Mouse (Mus musculus) myocyte (in vitro differentiated cells): ENCODE results near the gene Ifna1.

ENCODE experiments used
- CEBPB ChIP-seq: IDR thresholded peaks from 2 replicates; pipeline ENCODE4 v1.6.1; 2011; ENCODE audit warnings: mild to moderate bottlenecking, moderate library complexity; ENCODE audit not compliant: poor library complexity, insufficient read depth, severe bottlenecking
- E2F4 ChIP-seq: IDR thresholded peaks from one replicate; pipeline ENCODE4 v1.6.1; 2011; ENCODE audit warnings: mild to moderate bottlenecking, control low read depth, moderate library complexity; ENCODE audit not compliant: insufficient read depth
- MYOD1 ChIP-seq, 3 experiments: IDR thresholded peaks; one replicate each; pipeline ENCODE4 v1.6.1; 2011; ENCODE audit warnings: control low read depth in 2 of 3, low read depth in 2 of 3, mild to moderate bottlenecking in 2 of 3, moderate library complexity in 1 of 3; ENCODE audit not compliant: insufficient read length in 2 of 3, control insufficient read depth in 1 of 3

DNA sequence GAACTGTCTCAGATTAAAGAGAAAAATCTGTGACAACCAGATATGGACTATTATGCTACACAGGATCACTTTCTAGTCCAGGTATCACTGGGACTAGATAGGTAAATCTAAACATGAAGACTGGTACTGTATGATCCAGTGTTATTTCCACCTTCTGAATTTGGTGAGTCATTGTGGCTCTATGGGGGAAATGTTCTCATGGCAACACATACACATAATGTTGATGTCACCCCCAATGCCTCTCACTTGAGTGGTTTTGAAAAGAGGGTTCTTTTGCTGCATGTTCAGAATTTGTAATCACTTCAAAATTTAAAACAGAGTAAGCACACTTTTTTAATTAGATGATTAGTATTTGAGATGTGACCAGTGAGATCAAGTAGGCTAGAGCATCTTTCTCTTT lies 38.3 kb downstream of the Ifna1 start:
- TF ChIP-seq E2F4 (no peak), CEBPB (no peak), MYOD1 (IDR thresholded peaks at IDR 0.05; ENCODE audit: control insufficient read depth in 1 of 3, insufficient read length in 2 of 3, low read depth in 2 of 3) (no peak)
